Mouse (Mus musculus) MEL (cell line): Measurements from ENCODE around the gene Gm21973.

ENCODE experiments used
- BHLHE40 ChIP-seq: IDR thresholded peaks from 2 replicates; pipeline ENCODE4 v1.6.1; 2012; ENCODE audit warnings: low read depth, mild to moderate bottlenecking, inconsistent platforms, low read length, improper control_type of control experiment, borderline replicate concordance
- CTCF ChIP-seq, 3 experiments: IDR thresholded peaks in 2 of 3; conservative IDR thresholded peaks in 1 of 3; 2 replicates each; pipeline ENCODE4 v1.5.1; 2011 to 2012; ENCODE audit warnings: low read length in 3 of 3, low read depth in 2 of 3, mild to moderate bottlenecking in 2 of 3, improper control_type of control experiment in 1 of 3, inconsistent platforms in 1 of 3, mixed read lengths in 1 of 3, moderate library complexity in 1 of 3; ENCODE audit not compliant: control insufficient read depth in 1 of 3, insufficient read depth in 1 of 3, poor library complexity in 1 of 3, severe bottlenecking in 1 of 3
- HCFC1 ChIP-seq: IDR thresholded peaks from 2 replicates; pipeline ENCODE4 v1.6.1; 2012; ENCODE audit warnings: low read depth, mild to moderate bottlenecking, inconsistent platforms, low read length, improper control_type of control experiment, moderate library complexity
- MEF2A ChIP-seq: IDR thresholded peaks from 2 replicates; pipeline ENCODE4 v1.6.1; 2014; ENCODE audit warnings: low read depth, mild to moderate bottlenecking, inconsistent platforms, low read length, improper control_type of control experiment; ENCODE audit not compliant: poor library complexity, insufficient replicate concordance, severe bottlenecking; ENCODE audit errors: extremely low read depth
- NELFE ChIP-seq: IDR thresholded peaks from 2 replicates; pipeline ENCODE4 v1.6.1; 2011; ENCODE audit warnings: low read depth, low read length, improper control_type of control experiment
- POLR2A ChIP-seq, 2 experiments: IDR thresholded peaks; 2 replicates each; pipeline ENCODE4 v1.6.1; 2011 to 2012; ENCODE audit warnings: low read length in 2 of 2, mild to moderate bottlenecking in 2 of 2, control low read depth in 1 of 2, improper control_type of control experiment in 1 of 2, low read depth in 1 of 2, moderate library complexity in 1 of 2; ENCODE audit not compliant: control insufficient read depth in 1 of 2, insufficient read depth in 1 of 2, poor library complexity in 1 of 2
- POLR2AphosphoS5 ChIP-seq: IDR thresholded peaks from 2 replicates; pipeline ENCODE4 v1.6.1; 2012; ENCODE audit warnings: low read depth, borderline replicate concordance, mild to moderate bottlenecking, inconsistent platforms, low read length, moderate library complexity, mixed read lengths
- RCOR1 ChIP-seq: IDR thresholded peaks from 2 replicates; pipeline ENCODE4 v1.6.1; 2012; ENCODE audit warnings: low read depth, mild to moderate bottlenecking, inconsistent platforms, low read length, improper control_type of control experiment
- ZC3H11A ChIP-seq: IDR thresholded peaks from 2 replicates; pipeline ENCODE4 v1.6.1; 2012; ENCODE audit warnings: low read depth, mild to moderate bottlenecking, inconsistent platforms, low read length, improper control_type of control experiment

DNA sequence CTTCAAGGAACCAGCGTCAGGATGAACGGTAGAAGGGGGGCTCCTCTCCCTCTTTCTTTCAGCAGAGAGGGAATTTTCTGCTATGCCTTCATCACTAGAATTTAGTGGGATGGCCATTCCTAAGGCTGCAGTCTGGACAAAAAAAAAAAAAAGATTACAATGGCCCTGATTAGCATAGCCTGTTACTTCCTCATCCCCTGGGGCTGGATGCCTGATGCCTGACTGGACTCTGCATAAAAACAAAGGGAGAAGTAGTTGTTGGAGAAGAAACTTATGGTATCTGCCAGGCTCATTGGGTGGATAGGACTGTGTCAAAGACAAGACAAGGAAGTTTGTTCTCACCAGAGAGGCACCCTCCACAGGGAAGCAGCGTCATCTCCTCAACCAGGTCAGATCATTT is 25.7 kb upstream of the Gm21973 start:
- TF ChIP-seq CTCF (IDR thresholded peaks at IDR 0.05 in 2 of 3, conservative IDR thresholded peaks at IDR 0.05 in 1 of 3; ENCODE audit: control insufficient read depth in 1 of 3, insufficient read depth in 1 of 3, low read depth in 2 of 3, low read length in 3 of 3, poor library complexity in 1 of 3, severe bottlenecking in 1 of 3) (no peak), BHLHE40 (no peak), POLR2AphosphoS5 (no peak), ZC3H11A (no peak), RCOR1 (no peak), NELFE (no peak), MEF2A (no peak), POLR2A (IDR thresholded peaks at IDR 0.05; ENCODE audit: control insufficient read depth in 1 of 2, insufficient read depth in 1 of 2, low read depth in 1 of 2, low read length in 2 of 2, poor library complexity in 1 of 2) (no peak), HCFC1 (no peak)
